ENCODE assay signal across 1 mouse cellular context in the genomic region with DNA sequence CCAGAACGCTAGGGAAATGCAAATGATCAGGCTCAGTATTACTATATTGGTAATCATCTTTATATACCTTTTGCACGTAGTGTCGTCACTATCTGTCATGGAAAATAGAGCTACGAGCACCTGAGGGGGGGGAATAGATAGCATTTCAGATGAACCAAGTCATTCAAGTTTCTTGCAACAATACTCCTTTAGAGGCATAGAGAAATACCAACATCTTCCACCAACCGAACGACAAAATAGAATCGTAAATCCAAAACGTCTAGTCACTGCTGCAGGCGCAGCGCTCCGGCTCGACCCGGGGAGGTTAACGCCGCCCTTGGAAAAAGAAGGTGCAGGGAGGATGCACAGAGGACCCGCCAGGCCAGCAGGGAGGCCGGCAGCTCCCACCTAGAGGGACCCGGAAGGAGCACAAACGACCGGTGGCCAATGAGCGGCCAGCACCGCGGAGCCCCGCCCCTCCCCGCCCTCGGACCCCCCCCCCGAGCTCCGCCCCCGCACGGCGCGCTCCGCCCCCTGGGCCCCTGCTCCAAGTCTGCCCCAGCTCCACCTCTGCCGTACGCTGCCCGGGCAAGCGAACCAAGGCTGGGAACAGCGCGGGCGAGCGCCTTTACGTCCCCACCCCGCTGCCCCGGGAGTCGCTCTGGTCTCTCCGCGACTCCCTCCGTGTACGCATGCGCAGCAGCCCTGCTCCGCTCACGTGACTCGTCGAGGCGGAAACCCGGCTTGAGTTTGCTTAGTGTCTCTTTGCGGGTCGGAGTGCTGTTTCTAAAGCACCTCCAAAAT.
TF ChIP-seq lines count a peak whose summit lies in the region.

A gene (minus strand): TSS at position 662 of the 783 bp plus-strand sequence.

TF ChIP-seq in CH12.LX, 34 proteins besides CTCF, POLR2A, EP300 and RAD21 (continued from another document):
- TF ChIP-seq JUND (conservative IDR thresholded peaks at IDR 0.05; ENCODE audit: low read depth, low read length) (no peak), PAX5 (IDR thresholded peaks at IDR 0.05; ENCODE audit: low read length) (no peak), NELFE (IDR thresholded peaks at IDR 0.05; ENCODE audit: low read depth, low read length) (peak; percentile 81), KAT2A (IDR thresholded peaks at IDR 0.05; ENCODE audit: insufficient replicate concordance, low read length) (no peak), IRF4 (IDR thresholded peaks at IDR 0.05; ENCODE audit: low read depth, low read length) (no peak), MYC (IDR thresholded peaks at IDR 0.05; ENCODE audit: low read depth, low read length) (peak; percentile 35; the same call in 1 of the 2 replicates), UBTF (IDR thresholded peaks at IDR 0.05; ENCODE audit: low read depth, low read length) (peak; percentile 75; the same call in 1 of the 2 replicates), E2F4 (IDR thresholded peaks at IDR 0.05; ENCODE audit: insufficient replicate concordance, low read depth, low read length) (no peak), JUN (IDR thresholded peaks at IDR 0.05; ENCODE audit: insufficient read depth, low read depth, low read length) (no peak), MEF2A (IDR thresholded peaks at IDR 0.05; ENCODE audit: borderline replicate concordance, low read depth, low read length) (peak; percentile 72; the same call in 1 of the 2 replicates), ETS1 (conservative IDR thresholded peaks at IDR 0.05; ENCODE audit: low read depth, low read length) (peak; percentile 44; the same call in 1 of the 2 replicates), ZKSCAN1 (IDR thresholded peaks at IDR 0.05; ENCODE audit: borderline replicate concordance, low read depth, low read length) (no peak), TBP (conservative IDR thresholded peaks at IDR 0.05; ENCODE audit: low read depth, low read length) (peak; percentile 77; the same call in 1 of the 2 replicates), CHD1 (IDR thresholded peaks at IDR 0.05; ENCODE audit: low read depth, low read length) (peak; percentile 55; the same call in 1 of the 2 replicates), ZC3H11A (IDR thresholded peaks at IDR 0.05; ENCODE audit: low read depth, low read length) (no peak), TCF12 (IDR thresholded peaks at IDR 0.05; ENCODE audit: low read depth, low read length) (peak; percentile 80), BHLHE40 (IDR thresholded peaks at IDR 0.05; ENCODE audit: low read depth, low read length) (peak; percentile 96), ZMIZ1 (IDR thresholded peaks at IDR 0.05; ENCODE audit: low read depth, low read length) (peak; percentile 77), MAX (IDR thresholded peaks at IDR 0.05; ENCODE audit: low read length) (peak; percentile 94), SMC3 (IDR thresholded peaks at IDR 0.05; ENCODE audit: low read depth, low read length) (no peak), ELF1 (IDR thresholded peaks at IDR 0.05; ENCODE audit: low read depth, low read length) (peak; percentile 87), CHD2 (IDR thresholded peaks at IDR 0.05; ENCODE audit: low read length) (no peak), HCFC1 (IDR thresholded peaks at IDR 0.05; ENCODE audit: low read depth, low read length) (peak; percentile 71), GABPA (IDR thresholded peaks at IDR 0.05; ENCODE audit: insufficient replicate concordance, low read depth, low read length) (no peak), NRF1 (IDR thresholded peaks at IDR 0.05; ENCODE audit: low read depth, low read length) (peak; percentile 96), ZNF384 (IDR thresholded peaks at IDR 0.05; ENCODE audit: low read depth, low read length) (no peak), USF2 (conservative IDR thresholded peaks at IDR 0.05; ENCODE audit: low read depth, low read length) (peak; percentile 93), POLR2AphosphoS2 (IDR thresholded peaks at IDR 0.05; ENCODE audit: low read depth, low read length) (0 out of 2 replicates have a peak, but pooled peaks have one; percentile 60), SIN3A (IDR thresholded peaks at IDR 0.05; ENCODE audit: low read length) (peak; percentile 92), MAZ (IDR thresholded peaks at IDR 0.05; ENCODE audit: low read depth, low read length) (peak; percentile 84; the same call in 1 of the 2 replicates), MXI1 (IDR thresholded peaks at IDR 0.05; ENCODE audit: low read depth, low read length) (peak; percentile 62; the same call in 1 of the 2 replicates)
